Mouse (Mus musculus) ovary, adult 10 weeks (tissue): ENCODE measurements around the gene Crlf3. TPM values are rescaled to one million over a fixed set of nuclear protein-coding genes. Genes with fewer than 3 reads are reported as not detected.

ENCODE experiments used
- polyA plus RNA-seq: library from polyadenylated mRNA; stranded (reverse); fragments of 350-450 nt; fragmentation: Illumina TruSeq; extraction: RNeasy Lipid Tissue Mini Kit (QIAGEN cat#74804); gene quantifications from one replicate; pipeline ENCODE4 v1.2.3, GENCODE M21; 2014

Crlf3 gene
- 24.9 TPM for polyA plus RNA-seq

DNA sequence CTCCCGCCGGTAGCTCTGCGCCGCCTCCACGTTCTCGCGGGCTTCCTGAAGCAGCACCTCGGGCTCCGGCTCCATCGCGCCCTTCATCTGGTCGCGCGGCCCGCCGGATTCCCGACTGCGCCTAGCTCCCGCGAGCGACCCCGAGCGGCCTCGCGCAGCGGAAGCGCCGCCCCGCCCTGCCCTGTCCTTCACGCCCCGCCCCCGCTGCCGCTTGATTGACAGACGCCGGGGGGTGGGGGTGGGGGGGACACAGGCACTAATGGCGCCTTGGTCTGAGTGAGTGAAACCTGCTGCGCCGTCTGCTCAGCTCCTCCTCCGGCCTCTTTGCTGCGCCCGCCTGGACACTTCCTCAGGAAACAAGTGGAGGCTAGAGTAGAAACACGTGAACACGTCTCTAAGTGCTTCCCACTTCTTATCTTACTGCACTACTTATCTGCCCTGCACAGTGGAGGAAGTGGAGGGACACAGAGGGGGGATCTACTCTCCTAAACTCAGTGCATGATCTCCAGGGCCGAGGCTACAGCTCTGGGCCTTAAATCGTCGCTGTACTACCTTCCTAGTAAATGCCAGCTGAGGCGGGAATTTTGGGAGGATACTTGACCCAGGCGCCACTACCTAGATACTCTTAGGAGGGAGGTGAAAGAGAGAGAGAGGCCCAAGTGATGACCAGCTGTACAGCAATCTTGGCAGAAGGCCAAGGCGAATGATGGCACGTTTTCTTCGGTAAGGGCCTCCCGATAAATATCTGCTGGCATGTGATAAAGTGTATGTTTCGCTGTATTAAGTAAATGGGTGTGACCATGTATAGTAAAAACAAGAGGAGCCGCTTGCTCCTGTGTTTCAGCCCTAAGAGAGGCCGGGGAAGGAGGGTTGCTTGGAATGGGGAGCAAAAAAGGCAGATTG lies at the start of gene Crlf3:
Crlf3 (minus strand) TSS at position 166 of the 903 bp plus-strand sequence.

DNA sequence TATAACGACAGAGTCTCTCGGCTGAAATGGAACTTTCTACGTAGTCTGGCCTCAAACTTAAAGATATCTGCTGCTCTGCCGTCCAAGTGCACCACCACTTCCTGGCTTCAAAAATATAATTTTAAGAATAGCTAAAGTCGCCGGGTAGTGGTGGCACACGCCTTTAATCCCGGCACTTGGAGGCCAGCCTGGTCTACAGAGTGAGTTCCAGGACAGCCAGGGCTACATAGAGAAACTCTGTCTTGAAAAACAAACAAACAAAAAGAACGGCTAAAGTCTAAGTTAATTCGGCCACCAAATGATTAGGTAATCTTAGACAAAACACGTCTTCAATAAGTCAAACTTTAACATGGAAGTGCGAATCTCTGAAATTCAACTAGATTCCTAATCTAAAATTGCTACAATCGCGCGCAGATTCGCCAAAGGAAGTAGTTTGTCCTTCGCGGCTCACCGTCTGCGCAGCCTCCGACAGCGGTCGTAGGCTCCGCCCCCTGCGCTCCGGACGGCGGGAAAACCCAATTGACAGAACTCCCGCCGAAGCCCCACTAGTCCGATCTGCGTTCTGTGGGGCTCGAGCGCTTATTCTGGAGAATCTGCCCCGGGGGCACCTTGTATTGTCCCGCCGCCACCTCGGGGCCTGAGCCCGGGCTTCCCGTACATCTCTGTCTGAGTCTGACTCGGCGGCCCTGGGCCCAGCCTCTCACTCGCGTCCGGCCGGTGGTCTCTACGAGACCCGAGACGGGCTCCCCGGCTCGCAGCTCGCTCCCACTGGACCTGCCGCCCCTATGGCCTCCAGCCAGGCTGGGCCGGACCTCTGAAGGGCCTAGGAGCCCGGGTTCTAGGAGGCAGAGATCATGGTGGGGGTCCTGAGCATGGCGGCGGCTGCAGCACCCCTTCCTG lies 8.4 kb upstream of the Crlf3 start, which contains the start of gene Atad5:
Atad5 (plus strand) TSS at position 484 of the 900 bp plus-strand sequence.

Other genes with a start within 250 kb of the Crlf3 start
- gene Utp6, start 118.6 kb downstream of the Crlf3 start, polyA plus RNA-seq: 86.4 TPM
- gene Suz12, start 87.9 kb downstream of the Crlf3 start, polyA plus RNA-seq: 237 TPM
- gene Atad5, start 8.4 kb upstream of the Crlf3 start, polyA plus RNA-seq: 16.9 TPM
- gene Tefm, start 61.2 kb upstream of the Crlf3 start, polyA plus RNA-seq: 17.9 TPM
- 1.4 TPM for gene Adap2, start 73.1 kb upstream of the Crlf3 start, polyA plus RNA-seq
- gene Rnf135, start 102.9 kb upstream of the Crlf3 start, polyA plus RNA-seq: 8.0 TPM
- gene Rhot1, start 128.0 kb upstream of the Crlf3 start, polyA plus RNA-seq: 116 TPM
- 1.5 TPM for gene Rhbdl3, start 219.9 kb upstream of the Crlf3 start, polyA plus RNA-seq